Mouse (Mus musculus): ENCODE measurements around the gene Vmn2r89.
"Not testable (repeated sequence)": the region's sequence is repeated elsewhere in the genome, so short reads cannot be mapped to it uniquely, and the experiment has no call there.

The Vmn2r89 gene

GRCm38 (mm10) chr14:51451557-51451956 lies at the start of gene Vmn2r89:
Vmn2r89 (plus strand) TSS chr14:51451857.
- not testable (repeated sequence) for DNase-seq

DNA sequence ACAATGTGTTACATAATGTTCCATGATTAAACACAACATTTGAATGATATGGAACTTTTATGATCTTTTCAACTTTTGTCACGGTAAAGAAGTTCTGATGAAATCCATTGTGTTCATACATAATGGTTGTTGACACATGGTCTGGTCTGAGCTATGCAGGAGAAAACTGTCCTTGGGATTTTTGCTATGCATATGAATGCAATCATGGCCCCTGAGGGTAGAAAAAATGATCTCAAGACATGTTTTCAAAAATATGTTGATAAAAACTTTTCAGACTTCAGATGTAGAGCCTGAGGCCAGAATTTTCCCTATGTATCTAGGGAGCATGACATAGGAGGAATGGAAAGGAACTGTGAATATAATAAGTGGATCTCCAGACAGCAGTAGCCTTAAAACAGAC lies 41.1 kb upstream of the Vmn2r89 start, which contains the start of gene Vmn2r88:
Gene Vmn2r88 (plus strand): TSS at position 301 of the 400 bp plus-strand sequence.
- DNase-seq = no peak

- no peak for DNase-seq
These were observed 27.8 kb upstream of the Vmn2r89 start for GRCm38 (mm10) chr14:51423885-51424284.

DNA sequence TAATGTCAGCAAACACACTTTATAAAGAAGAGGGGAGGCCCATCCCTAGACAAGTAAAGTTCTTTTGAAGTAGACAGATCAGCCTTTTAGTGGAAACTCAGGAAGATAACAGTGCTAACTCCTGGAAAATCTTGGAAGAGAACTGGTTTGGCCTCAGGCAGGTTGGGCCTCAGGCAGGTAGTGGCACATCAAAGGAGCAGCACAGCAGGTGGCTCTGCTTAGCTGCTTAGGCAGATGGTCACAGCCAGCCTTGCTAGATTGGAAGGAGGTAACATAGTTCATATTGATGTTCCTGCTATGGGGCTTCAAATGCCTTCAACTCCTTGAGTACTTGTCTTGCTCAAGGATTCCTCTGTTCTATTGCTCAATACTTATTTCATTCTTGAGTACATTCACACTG lies 21.5 kb upstream of the Vmn2r89 start:
- not testable (repeated sequence) for DNase-seq

DNA sequence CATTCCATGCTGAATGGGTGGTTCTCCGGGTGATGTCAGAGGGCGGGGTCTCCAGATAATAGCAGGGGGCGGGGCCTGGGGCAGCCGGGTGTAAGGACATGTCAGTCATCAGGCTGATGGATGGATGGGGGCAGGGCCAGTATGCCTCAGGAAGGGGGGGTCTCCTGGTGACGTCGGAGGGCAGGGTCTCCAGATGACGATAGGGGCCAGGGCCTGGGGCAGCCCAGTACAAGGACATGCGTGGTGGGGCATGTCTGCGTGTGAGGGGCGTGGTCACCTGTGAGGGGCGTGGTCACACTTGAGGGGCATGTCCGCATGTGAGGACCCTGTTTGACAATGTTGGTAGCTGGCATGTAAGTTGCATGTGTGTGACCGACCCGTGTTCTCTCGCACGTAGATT lies 17.1 kb upstream of the Vmn2r89 start:
- no peak for DNase-seq

DNA sequence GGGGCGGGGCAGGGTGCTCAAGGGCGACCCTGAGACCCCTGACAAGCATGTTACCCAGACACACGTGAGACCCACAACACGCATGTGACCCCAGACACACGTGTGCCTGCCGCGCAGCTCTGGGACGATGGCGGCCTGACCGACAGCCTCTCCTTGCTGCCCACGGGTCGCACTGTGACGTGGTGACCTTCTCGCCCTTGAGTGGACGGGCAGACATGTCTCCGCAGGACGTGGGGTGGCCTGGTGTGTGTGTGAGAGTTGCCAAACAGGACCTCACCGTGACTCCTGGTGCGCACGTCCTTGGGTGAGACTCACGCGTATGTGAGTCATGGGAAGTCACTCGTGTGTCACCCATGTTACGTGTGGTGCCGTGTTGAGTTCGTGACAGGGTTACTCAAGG lies 16.6 kb upstream of the Vmn2r89 start:
- DNase-seq = no peak

DNA sequence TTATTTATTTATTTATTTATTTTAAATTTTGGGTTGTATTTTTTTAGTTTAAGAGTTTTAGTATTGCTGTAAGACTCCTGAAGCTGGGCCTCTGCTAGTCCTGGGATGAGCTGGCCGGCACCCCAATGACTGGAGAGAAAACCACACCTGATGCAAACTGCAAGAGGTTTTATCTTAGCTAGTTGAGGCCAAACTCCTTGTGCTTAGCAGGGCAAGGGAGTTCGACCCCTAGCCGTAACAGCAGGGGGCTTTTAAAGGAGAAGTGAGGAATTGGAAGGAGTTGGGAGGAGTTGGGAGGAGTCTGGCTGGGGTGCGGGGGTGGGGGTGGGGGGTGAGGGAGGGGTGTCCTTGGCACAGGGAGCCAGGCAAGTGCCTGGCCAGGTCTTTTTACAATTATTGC lies 12.7 kb upstream of the Vmn2r89 start:
- no peak for DNase-seq

- DNase-seq = not testable (repeated sequence)
These were observed 28.6 kb downstream of the Vmn2r89 start for GRCm38 (mm10) chr14:51480278-51480677.

DNA sequence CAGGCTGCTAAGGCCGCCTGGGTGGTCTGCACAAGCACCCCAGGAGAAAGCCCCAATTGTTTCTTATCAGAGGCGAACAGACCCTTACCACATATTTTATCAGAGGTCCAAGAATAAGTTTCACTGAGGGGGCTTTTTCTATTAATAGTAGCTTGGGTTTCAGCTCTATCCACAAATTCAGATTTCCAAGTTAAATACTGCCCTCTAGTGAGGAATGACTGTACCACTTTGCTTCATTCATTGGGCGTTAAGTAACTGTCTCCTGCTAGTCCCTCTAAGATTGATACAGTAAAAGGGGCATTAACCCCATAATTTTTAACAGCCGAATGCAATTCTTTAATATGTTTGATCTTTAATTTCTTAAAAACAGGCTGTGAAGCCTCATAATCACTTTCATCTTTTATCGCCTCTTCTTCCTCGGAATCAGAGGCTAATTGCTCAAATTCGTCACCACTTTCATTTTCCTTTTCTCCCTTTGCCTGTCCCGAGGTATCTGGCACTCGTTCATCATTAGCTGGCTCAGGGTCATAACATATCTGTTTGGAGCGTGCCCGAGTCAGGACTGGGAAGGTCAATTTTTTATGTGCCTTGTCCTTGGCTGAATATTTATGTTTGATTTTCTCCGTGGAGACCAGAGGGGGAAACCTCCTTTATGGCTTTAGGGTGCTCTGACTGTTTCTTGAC lies 29.8 kb downstream of the Vmn2r89 start:
- DNase-seq = not testable (repeated sequence)

GRCm38 (mm10) chr14:51482051-51482715 lies 30.5 kb downstream of the Vmn2r89 start:
- no peak for DNase-seq

DNA sequence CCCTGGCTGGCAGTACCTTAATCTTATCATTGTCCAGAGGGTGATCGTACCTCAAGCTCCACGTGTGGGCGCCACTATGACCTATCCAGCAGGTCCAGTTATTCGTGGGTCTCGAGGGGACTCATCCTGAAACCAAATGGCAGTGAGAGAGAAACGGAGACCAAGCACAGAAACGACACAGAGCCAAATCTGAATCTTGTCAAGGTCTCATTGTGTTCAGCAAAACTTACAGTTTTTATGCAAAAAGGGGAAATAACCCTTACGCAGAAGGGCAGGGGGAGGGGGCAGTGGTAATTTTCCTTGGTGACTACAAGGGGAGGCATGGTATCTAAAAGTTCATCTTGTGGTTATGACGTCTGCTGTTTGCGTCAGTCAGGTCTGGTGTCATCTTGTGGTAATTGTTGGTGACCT lies 31.3 kb downstream of the Vmn2r89 start:
- not testable (repeated sequence) for DNase-seq

- no peak for DNase-seq
These were observed 32.0 kb downstream of the Vmn2r89 start for GRCm38 (mm10) chr14:51483671-51484070.

GRCm38 (mm10) chr14:51486111-51486510 lies 34.5 kb downstream of the Vmn2r89 start:
- no peak for DNase-seq

GRCm38 (mm10) chr14:51495781-51496180 lies 44.1 kb downstream of the Vmn2r89 start:
- DNase-seq = no peak

- no peak for DNase-seq
These were observed 45.3 kb downstream of the Vmn2r89 start for GRCm38 (mm10) chr14:51496955-51497354.

- DNase-seq = no peak
These were observed 46.3 kb downstream of the Vmn2r89 start for GRCm38 (mm10) chr14:51497958-51498357.

DNA sequence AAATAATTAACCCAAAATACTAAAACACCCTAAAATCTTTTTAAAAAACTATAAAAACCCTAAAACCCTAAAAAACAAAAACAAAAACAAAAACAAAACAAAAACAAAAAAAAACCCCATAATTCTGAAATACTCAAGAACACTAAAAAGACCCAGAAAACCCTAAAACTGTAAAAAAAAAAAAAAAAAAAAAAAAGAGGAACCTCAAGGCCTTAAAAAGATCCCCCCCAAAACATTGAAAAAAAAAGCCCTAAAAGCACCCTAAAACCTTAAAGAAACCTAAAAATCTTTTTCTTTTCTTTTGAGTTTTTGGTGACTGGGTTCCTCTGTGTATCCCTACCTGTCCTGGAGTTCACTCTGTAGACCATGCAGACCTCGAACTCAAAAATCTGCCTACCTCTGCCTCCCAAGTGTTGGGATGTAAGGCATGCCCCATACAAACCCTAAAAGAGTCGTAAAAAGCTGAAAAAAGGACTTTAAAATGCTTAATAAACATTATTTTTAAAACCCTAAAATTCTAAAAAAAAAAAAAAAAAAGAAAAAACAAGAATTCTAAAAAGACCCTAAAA lies 48.1 kb downstream of the Vmn2r89 start:
- no peak for DNase-seq

DNA sequence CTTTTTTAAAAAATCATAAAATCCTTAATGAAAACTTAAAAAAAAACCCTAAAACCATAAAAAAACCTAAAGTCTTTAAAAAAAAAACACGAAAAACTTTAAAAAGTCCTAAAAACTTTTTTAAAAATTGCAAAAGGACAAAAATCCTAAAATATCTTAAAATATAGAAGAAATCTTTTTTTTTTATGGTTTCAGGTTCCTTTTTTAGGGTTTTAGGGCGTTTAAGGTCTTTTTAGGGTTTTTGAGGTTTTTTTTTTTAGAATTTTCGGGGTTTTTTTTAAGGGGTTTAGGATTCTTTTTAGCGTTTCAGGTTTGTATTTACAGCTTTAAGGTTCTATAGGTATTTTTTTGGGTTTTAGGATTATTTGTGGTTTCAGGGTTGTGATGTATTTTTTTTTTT lies 48.8 kb downstream of the Vmn2r89 start:
- no peak for DNase-seq

- no peak for DNase-seq
These were observed 55.8 kb downstream of the Vmn2r89 start for GRCm38 (mm10) chr14:51507416-51507815.
